Mouse (Mus musculus) lung, embryonic 15.5 days (tissue): Measurements from ENCODE around the gene 2310007B03Rik. TPM values are rescaled to one million over a fixed set of nuclear protein-coding genes. Genes with fewer than 3 reads are reported as not detected.

Experiments used
- ATAC-seq: fragments of 200-750 bp; cut with Nextera tagmentation; 2 replicates; pipeline ENCODE4 v1.8.0; 2017; ENCODE audit warnings: moderate number of reproducible peaks, borderline replicate concordance; ENCODE audit not compliant: low FRiP score, low TSS enrichment; ENCODE audit errors: extremely low read depth
- H3K27ac ChIP-seq: fragments of 300-500 bp; sonication (generic); 2 replicates; pipeline ENCODE4 v1.5.1; 2015; ENCODE audit warnings: moderate library complexity, mild to moderate bottlenecking, inconsistent platforms
- H3K27me3 ChIP-seq: fragments of 300-500 bp; sonication (generic); 2 replicates; pipeline ENCODE4 v1.6.1; 2015; ENCODE audit warnings: inconsistent platforms
- H3K36me3 ChIP-seq: fragments of 300-500 bp; sonication (generic); 2 replicates; pipeline ENCODE4 v1.6.1; 2015; ENCODE audit warnings: inconsistent platforms
- H3K4me1 ChIP-seq: fragments of 300-500 bp; sonication (generic); 2 replicates; pipeline ENCODE4 v1.6.1; 2015; ENCODE audit warnings: inconsistent platforms
- H3K4me2 ChIP-seq: fragments of 300-500 bp; sonication (generic); 2 replicates; pipeline ENCODE4 v1.6.1; 2015; ENCODE audit warnings: inconsistent platforms, mild to moderate bottlenecking, moderate library complexity
- H3K4me3 ChIP-seq: fragments of 300-500 bp; sonication (generic); 2 replicates; pipeline ENCODE4 v1.5.1; 2015; ENCODE audit warnings: mild to moderate bottlenecking, inconsistent platforms
- H3K9ac ChIP-seq: fragments of 300-500 bp; sonication (generic); 2 replicates; pipeline ENCODE4 v1.6.1; 2015; ENCODE audit warnings: inconsistent platforms
- H3K9me3 ChIP-seq: fragments of 300-500 bp; sonication (generic); 2 replicates; pipeline ENCODE4 v1.6.1; 2016; ENCODE audit warnings: inconsistent platforms
- WGBS: fragments of 180-500 bp; shearing (Covaris S2); methylation state at CpG from one replicate; pipeline ENCODE4 v1.1.7; 2015; 5-methylcytosine and 5-hydroxymethylcytosine counted together
- polyA plus RNA-seq: library from polyadenylated mRNA; unstranded; fragments of >200 nt; fragmentation: Nextera tagmentation; extraction: Ambion mirVana; gene quantifications from 2 replicates; pipeline ENCODE4 v1.2.1, GENCODE M21; 2015

2310007B03Rik gene
- polyA plus RNA-seq, 1 experiment from 2014 or later: 16.7 TPM

DNA sequence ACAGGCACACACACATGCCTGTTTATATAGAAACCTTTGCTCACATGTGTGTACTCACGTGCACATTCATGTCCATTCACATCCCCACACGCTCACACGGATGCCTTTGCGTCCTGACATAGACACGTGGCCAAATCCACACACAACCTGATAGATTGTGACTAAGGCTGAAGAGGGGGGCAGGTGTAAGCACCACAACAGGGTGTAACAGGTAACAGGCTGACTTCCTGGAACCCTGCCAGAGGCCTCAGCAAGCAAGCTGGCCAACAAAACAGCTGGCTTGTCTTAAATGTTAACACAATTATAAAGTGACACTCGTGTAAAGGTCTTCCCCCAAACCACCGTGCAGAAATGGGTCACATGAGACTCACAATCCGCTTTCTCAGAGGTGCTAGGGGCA lies 1.8 kb downstream of the 2310007B03Rik start:
- Histone ChIP-seq H3K9ac (no peak overlapping the region), H3K4me1 (peaks cover 36% of the 10 kb centered on the region), H3K27ac (peak overlapping the region; percentile 90), H3K36me3 (no peaks in the 10 kb centered on the region), H3K9me3 (no peaks in the 10 kb centered on the region), H3K4me2 (peak overlapping the region; percentile 42), H3K27me3 (no peaks in the 10 kb centered on the region), H3K4me3 (peak overlapping the region; percentile 29)
- WGBS: 61% methylated on average over 8 of the region's 8 CpGs
- no peak for ATAC-seq

DNA sequence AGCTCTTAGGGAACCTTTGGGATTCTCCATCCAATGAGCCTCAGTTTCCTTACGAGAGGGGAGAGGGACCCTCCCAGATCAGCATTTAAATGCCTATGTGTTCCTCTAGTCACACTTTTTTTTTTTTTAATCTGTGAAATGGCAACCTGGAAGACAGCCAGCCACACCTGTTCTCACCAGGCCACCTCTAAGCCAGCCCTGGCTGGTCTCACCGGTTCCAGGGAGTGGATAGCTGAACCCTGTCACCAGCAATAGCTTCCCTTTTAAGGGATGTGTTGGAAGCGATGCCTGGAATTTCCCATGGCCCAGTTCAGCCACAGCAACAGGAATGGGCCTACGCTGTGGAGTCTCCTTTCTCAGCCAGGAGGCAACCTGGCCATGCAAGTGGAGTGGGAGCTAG lies 3.2 kb downstream of the 2310007B03Rik start:
- peak overlapping the region; percentile 75 for H3K27ac ChIP-seq
- no peak overlapping the region for H3K9ac ChIP-seq
- H3K9me3 ChIP-seq: no peaks in the 10 kb centered on the region
- WGBS: 48% methylated on average over 4 of the region's 4 CpGs
- ATAC-seq: no peak
- no peaks in the 10 kb centered on the region for H3K27me3 ChIP-seq
- no peak overlapping the region for H3K4me3 ChIP-seq
- H3K36me3 ChIP-seq: no peaks in the 10 kb centered on the region
- H3K4me2 ChIP-seq: peak overlapping the region; percentile 42
- H3K4me1 ChIP-seq: peaks cover 33% of the 10 kb centered on the region

DNA sequence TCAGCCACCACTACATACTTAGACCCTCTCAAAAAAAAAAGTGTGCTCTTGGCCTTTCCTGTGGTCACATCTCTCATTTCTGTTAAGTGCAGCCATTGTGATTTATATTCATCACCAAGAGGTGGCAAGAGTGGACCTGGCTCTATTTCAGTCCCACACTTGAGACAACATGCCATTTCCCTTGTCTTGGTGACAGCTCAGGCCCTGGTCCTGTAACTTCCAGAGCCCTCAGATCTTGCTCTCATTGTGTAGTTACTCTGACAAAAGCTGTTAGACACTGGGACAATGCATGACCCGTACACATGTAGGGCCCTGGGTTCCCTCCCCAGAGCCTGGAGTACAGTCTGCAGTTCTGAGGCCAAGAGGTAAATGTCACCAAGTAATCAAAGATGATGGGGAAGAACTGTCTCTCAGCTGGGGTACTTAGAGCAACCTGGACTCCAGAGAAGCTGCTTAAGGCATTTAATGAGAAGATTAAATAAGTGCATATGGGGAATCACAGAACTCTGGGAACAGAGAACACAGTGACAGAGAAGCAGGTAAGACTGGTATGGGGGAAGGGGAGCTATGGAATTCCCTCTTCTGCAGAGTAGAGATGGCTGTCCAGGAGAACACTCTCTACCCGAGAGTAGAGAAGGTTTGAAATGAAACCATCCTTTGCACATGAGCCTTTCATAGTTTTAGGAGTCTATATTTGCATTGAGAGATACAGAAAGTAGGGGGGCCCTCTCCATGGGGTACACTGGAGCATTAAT lies 9.7 kb downstream of the 2310007B03Rik start:
- no peak for ATAC-seq
- Histone ChIP-seq H3K9ac (no peak overlapping the region), H3K4me1 (peaks cover 6% of the 10 kb centered on the region; the same call in 1 of the 2 replicates), H3K4me3 (no peak overlapping the region), H3K4me2 (no peak overlapping the region), H3K36me3 (no peaks in the 10 kb centered on the region), H3K27me3 (no peaks in the 10 kb centered on the region), H3K9me3 (no peaks in the 10 kb centered on the region), H3K27ac (no peak overlapping the region)
- 54% methylated on average over 2 of the region's 2 CpGs for WGBS

DNA sequence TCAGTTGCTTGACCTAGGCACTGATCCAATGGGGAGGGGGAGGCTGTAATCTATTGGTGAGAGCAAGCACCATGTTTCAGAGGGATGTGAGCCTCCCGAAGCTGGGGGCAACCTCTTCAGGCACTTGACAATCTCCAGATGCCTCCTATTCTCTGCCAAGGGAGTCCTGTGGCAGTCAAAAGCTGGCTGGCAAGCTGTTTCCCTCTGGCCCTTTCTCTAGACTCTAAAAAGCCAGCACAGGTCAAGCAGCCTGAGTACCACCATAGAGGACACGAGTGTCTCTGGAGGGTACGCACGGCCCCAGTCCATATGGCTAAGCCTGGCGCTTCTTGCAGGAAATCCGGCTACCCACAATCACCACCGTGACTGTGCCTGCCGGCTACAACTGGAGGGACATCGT lies 16.6 kb downstream of the 2310007B03Rik start:
- H3K27me3 ChIP-seq: no peaks in the 10 kb centered on the region
- no peak overlapping the region for H3K4me3 ChIP-seq
- H3K36me3 ChIP-seq: no peaks in the 10 kb centered on the region
- ATAC-seq: no peak
- WGBS: 74% methylated on average over 9 of the region's 9 CpGs
- no peak overlapping the region for H3K9ac ChIP-seq
- H3K9me3 ChIP-seq: no peaks in the 10 kb centered on the region
- H3K4me1 ChIP-seq: no peaks in the 10 kb centered on the region
- no peak overlapping the region for H3K27ac ChIP-seq
- H3K4me2 ChIP-seq: no peak overlapping the region

GRCm38 (mm10) chr1:93142871-93143270 lies 17.9 kb downstream of the 2310007B03Rik start:
- Histone ChIP-seq H3K27me3 (no peaks in the 10 kb centered on the region), H3K9me3 (no peaks in the 10 kb centered on the region), H3K4me2 (no peak overlapping the region), H3K9ac (no peak overlapping the region), H3K36me3 (no peaks in the 10 kb centered on the region), H3K27ac (no peak overlapping the region), H3K4me3 (no peak overlapping the region), H3K4me1 (no peaks in the 10 kb centered on the region)
- 64% methylated on average over 1 of the region's 1 CpGs for WGBS
- ATAC-seq: no peak

GRCm38 (mm10) chr1:93139713-93140112 lies 21.0 kb downstream of the 2310007B03Rik start:
- no peaks in the 10 kb centered on the region for H3K27me3 ChIP-seq
- H3K4me1 ChIP-seq: no peaks in the 10 kb centered on the region
- H3K36me3 ChIP-seq: no peaks in the 10 kb centered on the region
- no peaks in the 10 kb centered on the region for H3K9me3 ChIP-seq
- no peak overlapping the region for H3K4me2 ChIP-seq
- H3K9ac ChIP-seq: no peak overlapping the region
- H3K27ac ChIP-seq: no peak overlapping the region
- WGBS: 66% methylated on average over 7 of the region's 7 CpGs
- no peak for ATAC-seq
- H3K4me3 ChIP-seq: no peak overlapping the region

GRCm38 (mm10) chr1:93138534-93138933 lies 22.2 kb downstream of the 2310007B03Rik start:
- H3K36me3 ChIP-seq: no peaks in the 10 kb centered on the region
- 73% methylated on average over 6 of the region's 6 CpGs for WGBS
- ATAC-seq: no peak

GRCm38 (mm10) chr1:93135036-93135526 lies 25.7 kb downstream of the 2310007B03Rik start, which contains the start of gene Agxt:
Gene Agxt, plus strand, starts transcription at chr1:93135240.
- Histone ChIP-seq H3K4me2 (no peak within 1 kb of the TSS), H3K4me1 (no peaks in the 10 kb centered on the region), H3K9me3 (no peaks in the 10 kb centered on the region), H3K27ac (no peak within 1 kb of the TSS), H3K27me3 (no peaks in the 10 kb centered on the region), H3K4me3 (no peak within 1 kb of the TSS), H3K36me3 (no peaks in the 10 kb centered on the region), H3K9ac (no peak within 1 kb of the TSS)
- WGBS: 79% methylated on average over 12 of the region's 12 CpGs
- no peak for ATAC-seq

More at GRCm38 (mm10) chr1:93138534-93138933, 22.2 kb downstream of the 2310007B03Rik start:
- Histone ChIP-seq H3K9ac (no peak overlapping the region), H3K4me3 (no peak overlapping the region), H3K27ac (no peak overlapping the region), H3K4me2 (no peak overlapping the region), H3K4me1 (no peaks in the 10 kb centered on the region), H3K9me3 (no peaks in the 10 kb centered on the region), H3K27me3 (no peaks in the 10 kb centered on the region)

DNA sequence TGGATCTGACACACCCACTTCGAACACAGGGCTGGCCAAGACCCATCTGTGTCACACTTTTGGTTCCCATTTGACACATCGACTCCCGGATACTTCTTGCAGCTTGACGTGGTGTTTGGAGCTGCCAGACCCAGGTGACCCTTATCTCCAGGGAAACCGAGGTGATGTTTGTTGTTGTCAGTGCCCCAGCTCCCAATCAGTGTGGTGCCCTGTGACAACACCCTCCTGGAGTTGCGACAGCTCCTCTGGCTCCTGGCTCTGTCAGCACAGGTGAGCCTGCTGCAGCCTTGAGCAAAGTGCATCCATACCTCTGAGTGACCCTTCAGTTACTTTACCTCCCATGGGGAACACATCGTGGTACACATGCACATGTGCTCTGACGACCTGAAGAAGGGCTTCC lies 28.1 kb downstream of the 2310007B03Rik start:
- no peaks in the 10 kb centered on the region for H3K4me1 ChIP-seq
- no peak overlapping the region for H3K4me3 ChIP-seq
- no peak overlapping the region for H3K9ac ChIP-seq
- H3K36me3 ChIP-seq: no peaks in the 10 kb centered on the region
- no peaks in the 10 kb centered on the region for H3K27me3 ChIP-seq
- 34% methylated on average over 8 of the region's 8 CpGs for WGBS
- ATAC-seq: no peak
- no peak overlapping the region for H3K27ac ChIP-seq
- no peak overlapping the region for H3K4me2 ChIP-seq
- H3K9me3 ChIP-seq: no peaks in the 10 kb centered on the region

DNA sequence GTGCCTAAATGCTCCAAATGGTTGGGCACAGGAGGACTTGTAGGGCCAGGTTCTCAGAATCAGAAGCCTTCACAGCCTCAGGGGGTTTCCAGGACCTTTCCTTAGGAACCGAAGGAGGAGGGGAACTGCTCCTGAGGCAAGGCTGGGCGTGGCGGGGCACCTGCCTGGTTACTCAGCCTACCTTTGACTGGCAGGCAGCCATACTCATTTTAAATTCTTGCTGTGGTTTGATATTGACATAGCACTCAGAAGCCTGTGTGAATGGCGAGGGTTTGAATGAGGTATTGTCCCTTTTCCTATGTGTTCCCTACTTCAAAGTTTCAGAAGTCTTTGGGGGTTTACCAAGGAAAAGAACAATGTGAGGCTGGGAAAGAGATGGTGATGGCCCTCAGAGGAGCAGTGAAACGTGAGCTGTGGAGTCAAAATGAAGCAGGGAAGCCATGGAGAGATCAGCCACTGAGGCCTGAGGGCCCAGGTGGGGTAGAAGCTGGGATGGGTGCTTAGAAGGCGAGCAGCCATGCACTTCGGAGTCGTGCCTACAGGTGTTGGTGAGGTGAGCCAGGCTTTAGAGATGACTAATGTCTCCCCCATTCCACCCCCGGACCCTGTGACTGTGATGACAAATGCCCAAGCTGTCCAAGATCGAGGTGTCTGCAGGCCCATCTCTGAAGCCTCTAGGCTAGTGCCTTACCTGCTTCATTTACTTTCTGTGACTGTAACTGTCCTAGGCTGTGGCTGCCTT lies 30.3 kb downstream of the 2310007B03Rik start:
- ATAC-seq: peak; percentile 83
- no peak overlapping the region for H3K9ac ChIP-seq
- no peaks in the 10 kb centered on the region for H3K27me3 ChIP-seq
- H3K36me3 ChIP-seq: no peaks in the 10 kb centered on the region
- H3K4me3 ChIP-seq: no peak overlapping the region
- H3K4me2 ChIP-seq: no peak overlapping the region
- H3K9me3 ChIP-seq: no peaks in the 10 kb centered on the region
- 41% methylated on average over 10 of the region's 10 CpGs for WGBS
- H3K4me1 ChIP-seq: no peaks in the 10 kb centered on the region
- H3K27ac ChIP-seq: peak overlapping the region; percentile 90

DNA sequence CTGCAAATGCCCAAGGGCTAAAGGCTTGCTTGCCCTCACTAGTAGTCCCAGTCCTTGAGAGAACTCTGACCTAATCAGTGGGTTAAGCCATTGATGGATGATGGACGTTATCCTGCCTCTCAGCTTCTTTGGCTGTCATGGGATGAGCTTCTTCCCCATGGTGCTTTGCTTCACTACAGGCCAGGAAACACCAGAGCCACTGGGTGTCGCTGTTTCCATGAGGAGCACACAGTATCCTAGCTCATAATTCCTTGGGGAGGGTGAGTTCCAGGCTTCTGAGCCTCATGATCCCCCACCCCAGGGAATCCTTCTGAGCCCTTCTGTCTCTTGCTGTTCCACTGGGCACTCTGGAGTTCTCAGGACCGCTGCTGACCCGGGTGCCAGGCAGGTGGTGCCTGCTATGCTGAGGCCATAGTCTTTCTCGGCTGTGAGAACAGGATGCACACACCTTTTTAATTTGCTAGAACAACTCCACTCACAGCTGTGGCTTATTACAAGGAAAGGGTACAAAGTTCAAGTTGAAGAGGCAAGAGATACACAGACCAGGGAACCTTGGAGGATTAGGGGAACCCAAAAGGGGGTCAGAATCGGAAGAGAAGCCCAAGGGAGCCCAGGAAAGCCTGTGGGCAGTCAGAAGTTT lies 31.9 kb downstream of the 2310007B03Rik start:
- Histone ChIP-seq H3K36me3 (no peaks in the 10 kb centered on the region), H3K27ac (peak overlapping the region; percentile 45; the same call in 1 of the 2 replicates), H3K9me3 (no peaks in the 10 kb centered on the region), H3K4me3 (no peak overlapping the region), H3K27me3 (no peaks in the 10 kb centered on the region), H3K9ac (no peak overlapping the region), H3K4me2 (no peak overlapping the region), H3K4me1 (0 out of 2 replicates have a peak, but pooled peaks cover 6% of the 10 kb centered on the region)
- WGBS: 22% methylated on average over 6 of the region's 6 CpGs
- no peak for ATAC-seq
